Mouse (Mus musculus) liver, embryonic 14.5 days (tissue): ENCODE measurements at regions not wholly inside any gene's neighbourhood (a gene's known extent, or its start where the extent isn't known, plus 50 kb on each side); places are given as distances from the start of the nearest gene placed in this dataset.
"Not testable (repeated sequence)": the region's sequence is repeated elsewhere in the genome, so short reads cannot be mapped to it uniquely, and the experiment has no call there.

Experiments used
- CTCF ChIP-seq: IDR thresholded peaks from 2 replicates; pipeline ENCODE4 v1.5.1; 2016; ENCODE audit warnings: antibody characterized with exemption, low read depth, control low read depth
- EP300 ChIP-seq: IDR thresholded peaks from 2 replicates; pipeline ENCODE4 v1.6.1; 2016; ENCODE audit warnings: antibody characterized with exemption, low read depth

- not testable (repeated sequence) for TF ChIP-seq CTCF, EP300
These were observed 77.1 kb downstream of the Olfr721-ps1 start for GRCm38 (mm10) chr14:14478159-14478558.
